Mouse (Mus musculus) stomach, postnatal 0 days (tissue): Measurements from ENCODE around the gene Extl2. TPM values are rescaled to one million over a fixed set of nuclear protein-coding genes. Genes with fewer than 3 reads are reported as not detected.

Experiments
- ATAC-seq: fragments of 200-750 bp; cut with Nextera tagmentation; 2 replicates; pipeline ENCODE4 v1.8.0; 2017; ENCODE audit not compliant: low FRiP score, low TSS enrichment
- DNase-seq: peaks from one replicate; pipeline ENCODE4 v3.0.0-alpha.2; 2016; ENCODE audit warnings: low spot score
- H3K27ac ChIP-seq: fragments of 300-500 bp; sonication (generic); replicated peaks from 2 replicates; pipeline ENCODE4 v1.5.1; 2014; ENCODE audit warnings: mild to moderate bottlenecking, control low read depth
- H3K27me3 ChIP-seq: fragments of 300-500 bp; sonication (generic); 2 replicates; pipeline ENCODE4 v1.6.1; 2014; ENCODE audit warnings: low read length; ENCODE audit not compliant: control insufficient read depth, insufficient read depth
- H3K36me3 ChIP-seq: fragments of 300-500 bp; sonication (generic); 2 replicates; pipeline ENCODE4 v1.6.1; 2014; ENCODE audit warnings: low read length, mixed read lengths; ENCODE audit not compliant: control insufficient read depth, insufficient read depth
- H3K4me1 ChIP-seq: fragments of 300-500 bp; sonication (generic); replicated peaks from 2 replicates; pipeline ENCODE4 v1.6.1; 2014; ENCODE audit warnings: antibody characterized with exemption; ENCODE audit not compliant: control insufficient read depth, insufficient read depth
- H3K4me2 ChIP-seq: fragments of 300-500 bp; sonication (generic); replicated peaks from 2 replicates; pipeline ENCODE4 v1.6.1; 2014; ENCODE audit warnings: low read depth, mild to moderate bottlenecking, control low read depth, moderate library complexity
- H3K4me3 ChIP-seq: fragments of 300-500 bp; sonication (generic); 2 replicates; pipeline ENCODE4 v1.5.1; 2014; ENCODE audit warnings: low read depth, low read length, control low read depth
- H3K9ac ChIP-seq: fragments of 300-500 bp; sonication (generic); 2 replicates; pipeline ENCODE4 v1.6.1; 2014; ENCODE audit warnings: mild to moderate bottlenecking, low read length, control low read depth, mixed read lengths
- H3K9me3 ChIP-seq: fragments of 300-500 bp; sonication (generic); 2 replicates; pipeline ENCODE4 v1.6.1; 2016; ENCODE audit warnings: low read length; ENCODE audit not compliant: control insufficient read depth
- CTCF ChIP-seq: IDR thresholded peaks from 2 replicates; pipeline ENCODE4 v1.5.1; 2016; ENCODE audit warnings: antibody characterized with exemption, low read depth, mild to moderate bottlenecking, moderate library complexity
- EP300 ChIP-seq: optimal IDR thresholded peaks from 2 replicates; pipeline ENCODE3; 2016; ENCODE audit warnings: antibody characterized with exemption
- WGBS: fragments of 180-500 bp; shearing (Covaris S2); extraction: QIAGEN DNeasy Blood & Tissue Kit; methylation state at CpG from one replicate; pipeline ENCODE4 v1.1.7; 2014; 5-methylcytosine and 5-hydroxymethylcytosine counted together
- polyA plus RNA-seq: library from polyadenylated mRNA; unstranded; fragments of >200 nt; fragmentation: Nextera tagmentation; extraction: Ambion mirVana; gene quantifications from 2 replicates; pipeline ENCODE4 v1.2.1, GENCODE M21; 2015

Extl2 gene
- polyA plus RNA-seq, 1 experiment from 2014 or later: 14.1 TPM

- Histone ChIP-seq H3K9ac (no peak overlapping the region), H3K4me3 (no peak overlapping the region), H3K4me1 (no peaks in the 10 kb centered on the region), H3K4me2 (no peak overlapping the region), H3K27me3 (no peaks in the 10 kb centered on the region), H3K9me3 (no peaks in the 10 kb centered on the region), H3K36me3 (no peaks in the 10 kb centered on the region; the same call in 1 of the 2 replicates), H3K27ac (no peak overlapping the region)
- ATAC-seq: no peak
- DNase-seq: no peak
- TF ChIP-seq CTCF: no peak
- TF ChIP-seq EP300: no peak
- WGBS: 92% methylated on average over 20 of the region's 20 CpGs
Measured at GRCm38 (mm10) chr3:116026996-116027395, 19.7 kb downstream of the Extl2 start.

- no peaks in the 10 kb centered on the region for H3K4me1 ChIP-seq
- no peak overlapping the region for H3K4me3 ChIP-seq
- H3K36me3 ChIP-seq: no peaks in the 10 kb centered on the region; the same call in 1 of the 2 replicates
- H3K9me3 ChIP-seq: no peaks in the 10 kb centered on the region
- WGBS: 68% methylated on average over 11 of the region's 11 CpGs
- ATAC-seq (no peak), DNase-seq (no peak)
- no peak for TF ChIP-seq EP300
- no peak for TF ChIP-seq CTCF
- H3K27me3 ChIP-seq: no peaks in the 10 kb centered on the region
- no peak overlapping the region for H3K4me2 ChIP-seq
- no peak overlapping the region for H3K9ac ChIP-seq
- no peak overlapping the region for H3K27ac ChIP-seq
Measured at GRCm38 (mm10) chr3:116030152-116030788, 23.0 kb downstream of the Extl2 start.

DNA sequence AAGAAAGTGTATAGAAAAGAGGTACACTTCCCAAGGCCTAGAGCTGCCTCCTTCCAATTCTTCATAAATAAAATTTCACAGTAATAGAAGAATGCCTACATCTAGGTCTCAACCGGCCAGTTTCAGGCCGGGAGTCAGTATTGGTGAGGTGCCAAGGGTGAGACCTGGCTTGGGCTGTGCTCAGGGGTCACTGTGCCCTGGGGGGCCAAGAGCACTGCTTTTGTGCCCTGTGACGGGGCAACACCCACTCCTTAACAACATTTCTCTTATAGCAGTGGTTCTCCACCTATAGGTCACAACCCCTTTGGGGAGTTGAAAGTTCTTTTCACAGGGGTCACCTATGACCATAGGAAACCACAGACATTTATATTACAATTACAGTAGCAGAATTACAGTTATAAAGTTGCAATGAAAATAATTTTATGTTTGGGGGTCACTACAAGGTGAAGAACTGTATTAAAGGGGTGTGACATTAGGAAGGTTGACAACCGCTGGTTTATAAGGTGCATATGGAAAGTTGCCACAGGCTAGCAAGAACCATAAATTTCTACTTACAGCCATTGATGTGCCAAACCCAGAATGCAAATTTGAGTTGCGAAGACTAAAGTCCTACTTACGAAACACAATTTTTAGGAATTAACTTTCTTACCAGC, 26.1 kb downstream of the Extl2 start:
- WGBS: 53% methylated on average over 6 of the region's 6 CpGs
- Histone ChIP-seq H3K36me3 (no peaks in the 10 kb centered on the region), H3K4me2 (no peak overlapping the region), H3K4me1 (no peaks in the 10 kb centered on the region), H3K9me3 (no peaks in the 10 kb centered on the region), H3K4me3 (no peak overlapping the region), H3K27me3 (no peaks in the 10 kb centered on the region), H3K9ac (no peak overlapping the region), H3K27ac (no peak overlapping the region)
- ATAC-seq (no peak), DNase-seq (no peak)
- no peak for TF ChIP-seq EP300
- no peak for TF ChIP-seq CTCF

DNA sequence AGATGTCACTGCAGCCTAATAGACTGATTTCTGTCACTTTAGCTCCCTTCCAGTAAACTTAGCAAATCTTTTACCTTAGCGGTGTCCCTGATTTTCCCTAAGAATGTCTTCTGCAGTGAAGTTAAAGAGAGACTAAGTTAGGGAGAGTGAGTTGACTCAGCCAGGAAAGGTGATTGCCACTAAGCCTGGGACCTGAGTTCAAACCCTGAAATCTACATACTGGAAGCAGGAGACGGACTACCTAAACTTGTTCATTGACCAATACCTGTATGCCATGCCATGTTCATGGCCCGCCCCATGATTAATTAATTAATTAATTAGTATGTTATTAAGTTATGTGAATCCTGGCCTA, 26.6 kb downstream of the Extl2 start:
- H3K4me1 ChIP-seq: no peaks in the 10 kb centered on the region
- H3K36me3 ChIP-seq: no peaks in the 10 kb centered on the region
- WGBS: 60% methylated on average over 3 of the region's 3 CpGs
- no peak for ATAC-seq
- no peaks in the 10 kb centered on the region for H3K27me3 ChIP-seq
- no peak overlapping the region for H3K4me2 ChIP-seq
- peak; percentile 88 for TF ChIP-seq CTCF
- no peak for TF ChIP-seq EP300
- no peak overlapping the region for H3K27ac ChIP-seq
- no peak overlapping the region for H3K9ac ChIP-seq
- H3K9me3 ChIP-seq: no peaks in the 10 kb centered on the region
- DNase-seq: no peak
- no peak overlapping the region for H3K4me3 ChIP-seq

GRCm38 (mm10) chr3:116040776-116041175, 33.5 kb downstream of the Extl2 start:
- no peaks in the 10 kb centered on the region for H3K27me3 ChIP-seq
- DNase-seq (no peak), ATAC-seq (no peak)
- no peak for TF ChIP-seq EP300
- TF ChIP-seq CTCF: peak; percentile 72
- H3K4me1 ChIP-seq: no peaks in the 10 kb centered on the region
- H3K4me3 ChIP-seq: no peak overlapping the region
- no peak overlapping the region for H3K4me2 ChIP-seq
- no peak overlapping the region for H3K9ac ChIP-seq
- H3K9me3 ChIP-seq: no peaks in the 10 kb centered on the region
- 77% methylated on average over 3 of the region's 3 CpGs for WGBS
- no peak overlapping the region for H3K27ac ChIP-seq
- H3K36me3 ChIP-seq: no peaks in the 10 kb centered on the region

GRCm38 (mm10) chr3:116046000-116046399, 38.7 kb downstream of the Extl2 start:
- no peak overlapping the region for H3K27ac ChIP-seq
- TF ChIP-seq EP300 (no peak), CTCF (peak; percentile 61)
- DNase-seq: no peak
- H3K4me3 ChIP-seq: no peak overlapping the region
- no peaks in the 10 kb centered on the region for H3K4me1 ChIP-seq
- 77% methylated on average over 2 of the region's 2 CpGs for WGBS
- no peak overlapping the region for H3K4me2 ChIP-seq
- H3K36me3 ChIP-seq: no peaks in the 10 kb centered on the region
- no peaks in the 10 kb centered on the region for H3K27me3 ChIP-seq
- H3K9ac ChIP-seq: no peak overlapping the region
- H3K9me3 ChIP-seq: no peaks in the 10 kb centered on the region
- no peak for ATAC-seq
